Mouse (Mus musculus) CH12.LX (cell line): Measurements from ENCODE around the gene Zdhhc18.

Experiments
- CHD1 ChIP-seq: IDR thresholded peaks from 2 replicates; pipeline ENCODE4 v1.6.1; 2012; ENCODE audit warnings: low read depth, low read length, improper control_type of control experiment, inconsistent platforms
- CHD2 ChIP-seq: IDR thresholded peaks from 2 replicates; pipeline ENCODE4 v1.6.1; 2011; ENCODE audit warnings: low read length, improper control_type of control experiment
- CTCF ChIP-seq, 2 experiments: IDR thresholded peaks in 1 of 2; conservative IDR thresholded peaks in 1 of 2; 2 replicates each; pipeline ENCODE4 v1.5.1; 2011 to 2012; ENCODE audit warnings: low read depth in 2 of 2, low read length in 2 of 2, improper control_type of control experiment in 1 of 2, inconsistent platforms in 1 of 2, mild to moderate bottlenecking in 1 of 2, moderate library complexity in 1 of 2
- EP300 ChIP-seq: IDR thresholded peaks from 2 replicates; pipeline ENCODE4 v1.6.1; 2011; ENCODE audit warnings: low read length, improper control_type of control experiment
- MAFK ChIP-seq: IDR thresholded peaks from 2 replicates; pipeline ENCODE4 v1.6.1; 2011; ENCODE audit warnings: low read length, improper control_type of control experiment; ENCODE audit not compliant: insufficient replicate concordance
- MAX ChIP-seq: IDR thresholded peaks from 2 replicates; pipeline ENCODE4 v1.6.1; 2011; ENCODE audit warnings: low read length, improper control_type of control experiment
- MYC ChIP-seq: IDR thresholded peaks from 2 replicates; pipeline ENCODE4 v1.6.1; 2011; ENCODE audit warnings: low read depth, mild to moderate bottlenecking, improper control_type of control experiment, low read length
- NELFE ChIP-seq: IDR thresholded peaks from 2 replicates; pipeline ENCODE4 v1.6.1; 2011; ENCODE audit warnings: low read depth, low read length, improper control_type of control experiment
- ZC3H11A ChIP-seq: IDR thresholded peaks from 2 replicates; pipeline ENCODE4 v1.6.1; 2012; ENCODE audit warnings: low read depth, mild to moderate bottlenecking, inconsistent platforms, low read length, improper control_type of control experiment

GRCm38 (mm10) chr4:133622161-133622695 lies 27.7 kb downstream of the Zdhhc18 start:
- TF ChIP-seq MYC (peak; percentile 49; the same call in 1 of the 2 replicates), EP300 (peak; percentile 34), NELFE (no peak), ZC3H11A (no peak), CHD2 (peak; percentile 57; the same call in 1 of the 2 replicates), CTCF (conservative IDR thresholded peaks at IDR 0.05 in 1 of 2, IDR thresholded peaks at IDR 0.05 in 1 of 2; ENCODE audit: low read depth in 2 of 2, low read length in 2 of 2) (no peak), MAFK (peak; percentile 42; the same call in 1 of the 2 replicates), MAX (peak; percentile 58; the same call in 1 of the 2 replicates), CHD1 (peak; percentile 37; the same call in 1 of the 2 replicates)
